Mouse (Mus musculus) stomach, embryonic 16.5 days (tissue): ENCODE data around the gene Uba1. TPM values are rescaled to one million over a fixed set of nuclear protein-coding genes. Genes with fewer than 3 reads are reported as not detected.
A peak's percentile ranks its signal among the peaks of the same experiment; 100 is the strongest.
"Not testable (repeated sequence)": the region's sequence is repeated elsewhere in the genome, so short reads cannot be mapped to it uniquely, and the experiment has no call there.

ENCODE experiments used
- ATAC-seq: fragments of 200-750 bp; cut with Nextera tagmentation; 2 replicates; pipeline ENCODE4 v1.8.0; 2017; ENCODE audit warnings: moderate number of reproducible peaks, moderate TSS enrichment; ENCODE audit not compliant: insufficient read depth, low FRiP score
- H3K27ac ChIP-seq: fragments of 300-500 bp; sonication (generic); 2 replicates; pipeline ENCODE4 v1.5.1; 2014; ENCODE audit warnings: low read length
- H3K27me3 ChIP-seq: fragments of 300-500 bp; sonication (generic); 2 replicates; pipeline ENCODE4 v1.6.1; 2014; ENCODE audit warnings: low read length, control low read depth, mixed read lengths; ENCODE audit not compliant: control insufficient read depth, insufficient read depth
- H3K36me3 ChIP-seq: fragments of 300-500 bp; sonication (generic); 2 replicates; pipeline ENCODE4 v1.6.1; 2014; ENCODE audit warnings: low read length; ENCODE audit not compliant: control insufficient read depth, insufficient read depth
- H3K4me1 ChIP-seq: fragments of 300-500 bp; sonication (generic); 2 replicates; pipeline ENCODE4 v1.6.1; 2014; ENCODE audit warnings: low read length, control low read depth, mixed read lengths; ENCODE audit not compliant: control insufficient read depth, insufficient read depth
- H3K4me2 ChIP-seq: fragments of 300-500 bp; sonication (generic); 2 replicates; pipeline ENCODE4 v1.6.1; 2014; ENCODE audit warnings: low read depth, low read length, mixed read lengths
- H3K4me3 ChIP-seq: fragments of 300-500 bp; sonication (generic); replicated peaks from 2 replicates; pipeline ENCODE4 v1.5.1; 2014; ENCODE audit warnings: mild to moderate bottlenecking, low read length
- H3K9ac ChIP-seq: fragments of 300-500 bp; sonication (generic); 2 replicates; pipeline ENCODE4 v1.6.1; 2014; ENCODE audit warnings: low read length
- H3K9me3 ChIP-seq: fragments of 300-500 bp; sonication (generic); replicated peaks from 2 replicates; pipeline ENCODE4 v1.6.1; 2016; ENCODE audit warnings: low read length, control low read depth; ENCODE audit not compliant: control insufficient read depth
- WGBS: fragments of 180-500 bp; shearing (Covaris S2); extraction: QIAGEN DNeasy Blood & Tissue Kit; methylation state at CpG from one replicate; pipeline ENCODE4 v1.1.7; 2014; 5-methylcytosine and 5-hydroxymethylcytosine counted together
- polyA plus RNA-seq: library from polyadenylated mRNA; unstranded; fragments of >200 nt; fragmentation: Nextera tagmentation; extraction: Ambion mirVana; gene quantifications from 2 replicates; pipeline ENCODE4 v1.2.1, GENCODE M21; 2015

Uba1 gene
- polyA plus RNA-seq, 1 experiment from 2014 or later: 201 TPM

- H3K36me3 ChIP-seq: peaks cover 3% of the 10 kb centered on the region; the same call in 1 of the 2 replicates
- ATAC-seq: no peak
- no peaks in the 10 kb centered on the region for H3K9me3 ChIP-seq
- H3K27ac ChIP-seq: no peak overlapping the region
- WGBS: 88% methylated on average over 4 of the region's 4 CpGs
- no peak overlapping the region for H3K4me2 ChIP-seq
- no peak overlapping the region for H3K9ac ChIP-seq
- H3K4me1 ChIP-seq: no peaks in the 10 kb centered on the region
- no peak overlapping the region for H3K4me3 ChIP-seq
- no peaks in the 10 kb centered on the region for H3K27me3 ChIP-seq
These were observed 37.7 kb downstream of the Uba1 start for GRCm38 (mm10) chrX:20695842-20696241.

GRCm38 (mm10) chrX:20703741-20704290, 45.7 kb downstream of the Uba1 start, which contains the start of gene Usp11:
TSS of gene Usp11 (plus strand) at chrX:20703906.
- Histone ChIP-seq H3K27me3 (no peaks in the 10 kb centered on the region), H3K36me3 (0 out of 2 replicates have a peak, but pooled peaks cover 3% of the 10 kb centered on the region), H3K27ac (peak within 1 kb of the TSS; percentile 93), H3K4me1 (no peaks in the 10 kb centered on the region), H3K4me2 (peak within 1 kb of the TSS; percentile 51), H3K9ac (peak within 1 kb of the TSS; percentile 75), H3K4me3 (peak within 1 kb of the TSS; percentile 64), H3K9me3 (no peaks in the 10 kb centered on the region)
- peak; percentile 55; the same call in 1 of the 2 replicates for ATAC-seq
- 13% methylated on average over 31 of the region's 32 CpGs for WGBS

GRCm38 (mm10) chrX:20704295-20705082, 46.4 kb downstream of the Uba1 start:
- Histone ChIP-seq H3K4me1 (no peaks in the 10 kb centered on the region), H3K4me3 (peak overlapping the region; percentile 64), H3K9me3 (no peaks in the 10 kb centered on the region), H3K36me3 (no peaks in the 10 kb centered on the region), H3K27ac (peak overlapping the region; percentile 93), H3K9ac (peak overlapping the region; percentile 75), H3K27me3 (no peaks in the 10 kb centered on the region), H3K4me2 (peak overlapping the region; percentile 51)
- WGBS: 12% methylated on average over 29 of the region's 32 CpGs
- ATAC-seq: peak; percentile 97

- Histone ChIP-seq H3K27ac (no peak overlapping the region), H3K36me3 (no peaks in the 10 kb centered on the region)
- ATAC-seq: no peak
These were observed 46.9 kb downstream of the Uba1 start for GRCm38 (mm10) chrX:20705083-20705402.

GRCm38 (mm10) chrX:20728681-20729080, 70.6 kb downstream of the Uba1 start:
- H3K9me3 ChIP-seq: no peaks in the 10 kb centered on the region
- H3K27me3 ChIP-seq: no peaks in the 10 kb centered on the region
- no peak overlapping the region for H3K9ac ChIP-seq
- no peak overlapping the region for H3K4me2 ChIP-seq
- no peak overlapping the region for H3K27ac ChIP-seq
- no peak for ATAC-seq
- no peaks in the 10 kb centered on the region for H3K36me3 ChIP-seq
- WGBS: 73% methylated on average over 5 of the region's 5 CpGs
- no peaks in the 10 kb centered on the region for H3K4me1 ChIP-seq
- no peak overlapping the region for H3K4me3 ChIP-seq

More at GRCm38 (mm10) chrX:20705083-20705402, 46.9 kb downstream of the Uba1 start:
- WGBS: 17% methylated on average over 3 of the region's 3 CpGs
- Histone ChIP-seq H3K27me3 (no peaks in the 10 kb centered on the region), H3K4me1 (no peaks in the 10 kb centered on the region), H3K4me3 (peak overlapping the region; percentile 64), H3K4me2 (peak overlapping the region; percentile 44), H3K9ac (no peak overlapping the region), H3K9me3 (no peaks in the 10 kb centered on the region)

- H3K36me3 ChIP-seq, H3K27me3 ChIP-seq, H3K4me2 ChIP-seq, H3K27ac ChIP-seq, ATAC-seq, H3K9me3 ChIP-seq, H3K4me3 ChIP-seq, H3K9ac ChIP-seq, H3K4me1 ChIP-seq: not testable (repeated sequence)
- WGBS: 26% methylated on average over 10 of the region's 10 CpGs
These were observed 71.9 kb downstream of the Uba1 start for GRCm38 (mm10) chrX:20730048-20730447.

Other genes with a start within 250 kb of the Uba1 start
- gene Jade3, start 232.6 kb upstream of the Uba1 start, polyA plus RNA-seq: 7.3 and 7.6 TPM in 2 replicates
- 14.5 and 17.7 TPM in 2 replicates for gene Rgn, start 108.5 kb upstream of the Uba1 start, polyA plus RNA-seq
- 52.7 and 53.6 TPM in 2 replicates for gene Rbm10, start 40.8 kb upstream of the Uba1 start, polyA plus RNA-seq
- gene Ndufb11, start 40.7 kb upstream of the Uba1 start, polyA plus RNA-seq: 222 and 251 TPM in 2 replicates
- 73.6 and 77.1 TPM in 2 replicates for gene Cdk16, start 29.6 kb downstream of the Uba1 start, polyA plus RNA-seq
- 30.8 and 33.6 TPM in 2 replicates for gene Usp11, start 45.6 kb downstream of the Uba1 start, polyA plus RNA-seq
- 121 TPM in 2 replicates for gene Araf, start 139.5 kb downstream of the Uba1 start, polyA plus RNA-seq
- 18.8 and 19.3 TPM in 2 replicates for gene Timp1, start 211.8 kb downstream of the Uba1 start, polyA plus RNA-seq